Mouse (Mus musculus): ENCODE data around the gene Spcs1.
A peak's percentile ranks its signal among the peaks of the same experiment; 100 is the strongest.

The Spcs1 gene

GRCm38 (mm10) chr14:31001307-31002205 is at the start of gene Spcs1, which contains the start of gene Glt8d1:
Gene Spcs1, minus strand, starts transcription at chr14:31001672.
Gene Glt8d1, plus strand, starts transcription at chr14:31001400.
- DNase-seq (ENCODE audit: low read depth): no peak

- peak; percentile 6 for DNase-seq (ENCODE audit: low read depth)
Observed at GRCm38 (mm10) chr14:31045817-31046216, 44.3 kb upstream of the Spcs1 start.

- no peak for DNase-seq (ENCODE audit: low read depth)
Observed at GRCm38 (mm10) chr14:31045296-31045695, 43.8 kb upstream of the Spcs1 start.

- DNase-seq (ENCODE audit: low read depth): no peak
Observed at GRCm38 (mm10) chr14:31025785-31026184, 24.3 kb upstream of the Spcs1 start.

- DNase-seq (ENCODE audit: low read depth): no peak
Observed at GRCm38 (mm10) chr14:31022579-31022978, 21.1 kb upstream of the Spcs1 start.

- peak; percentile 60 for DNase-seq (ENCODE audit: low read depth)
Observed at GRCm38 (mm10) chr14:31019331-31020205, 18.1 kb upstream of the Spcs1 start.

- DNase-seq (ENCODE audit: low read depth): peak; percentile 86
Observed at GRCm38 (mm10) chr14:31018860-31019291, 17.4 kb upstream of the Spcs1 start, which contains the start of the genes Pbrm1 and Gnl3. Gene Pbrm1, plus strand, starts transcription at chr14:31019138. Gene Gnl3, minus strand, starts transcription at chr14:31019152.

GRCm38 (mm10) chr14:31017854-31018253 is 16.4 kb upstream of the Spcs1 start:
- DNase-seq (ENCODE audit: low read depth): no peak

- no peak for DNase-seq (ENCODE audit: low read depth)
Observed at GRCm38 (mm10) chr14:31016063-31016462, 14.6 kb upstream of the Spcs1 start.

GRCm38 (mm10) chr14:31013928-31014327 is 12.5 kb upstream of the Spcs1 start:
- no peak for DNase-seq (ENCODE audit: low read depth)

GRCm38 (mm10) chr14:31011588-31011987 is 10.1 kb upstream of the Spcs1 start:
- no peak for DNase-seq (ENCODE audit: low read depth)

GRCm38 (mm10) chr14:31006779-31007178 is 5.3 kb upstream of the Spcs1 start:
- DNase-seq (ENCODE audit: low read depth): no peak

- no peak for DNase-seq (ENCODE audit: low read depth)
Observed at GRCm38 (mm10) chr14:31004527-31004926, 3.1 kb upstream of the Spcs1 start.

- DNase-seq (ENCODE audit: low read depth): no peak
Observed at GRCm38 (mm10) chr14:31000816-31001306, 611 bp downstream of the Spcs1 start.

- DNase-seq (ENCODE audit: low read depth): no peak
Observed at GRCm38 (mm10) chr14:31000356-31000755, 1.1 kb downstream of the Spcs1 start.

- no peak for DNase-seq (ENCODE audit: low read depth)
Observed at GRCm38 (mm10) chr14:30996417-30996816, 5.1 kb downstream of the Spcs1 start.

GRCm38 (mm10) chr14:30976222-30976621 is 25.2 kb downstream of the Spcs1 start:
- DNase-seq (ENCODE audit: low read depth): no peak

- DNase-seq (ENCODE audit: low read depth): no peak
Observed at GRCm38 (mm10) chr14:30974204-30974603, 27.3 kb downstream of the Spcs1 start.

GRCm38 (mm10) chr14:30960366-30960765 is 41.1 kb downstream of the Spcs1 start:
- no peak for DNase-seq (ENCODE audit: low read depth)

GRCm38 (mm10) chr14:30959031-30959430 is 42.4 kb downstream of the Spcs1 start:
- no peak for DNase-seq (ENCODE audit: low read depth)

- no peak for DNase-seq (ENCODE audit: low read depth)
Observed at GRCm38 (mm10) chr14:30958517-30958916, 43.0 kb downstream of the Spcs1 start.

- peak; percentile 89 for DNase-seq (ENCODE audit: low read depth)
Observed at GRCm38 (mm10) chr14:30951154-30951825, 50.2 kb downstream of the Spcs1 start, which contains the start of gene Nek4. Gene Nek4, plus strand, starts transcription at chr14:30951377.

All from c-Kit-positive CD71-negative TER-119-negative erythroid progenitor cells, embryonic 14.5 days (primary cell).